13 mouse cellular contexts compared by ENCODE assay signal in the genomic region with DNA sequence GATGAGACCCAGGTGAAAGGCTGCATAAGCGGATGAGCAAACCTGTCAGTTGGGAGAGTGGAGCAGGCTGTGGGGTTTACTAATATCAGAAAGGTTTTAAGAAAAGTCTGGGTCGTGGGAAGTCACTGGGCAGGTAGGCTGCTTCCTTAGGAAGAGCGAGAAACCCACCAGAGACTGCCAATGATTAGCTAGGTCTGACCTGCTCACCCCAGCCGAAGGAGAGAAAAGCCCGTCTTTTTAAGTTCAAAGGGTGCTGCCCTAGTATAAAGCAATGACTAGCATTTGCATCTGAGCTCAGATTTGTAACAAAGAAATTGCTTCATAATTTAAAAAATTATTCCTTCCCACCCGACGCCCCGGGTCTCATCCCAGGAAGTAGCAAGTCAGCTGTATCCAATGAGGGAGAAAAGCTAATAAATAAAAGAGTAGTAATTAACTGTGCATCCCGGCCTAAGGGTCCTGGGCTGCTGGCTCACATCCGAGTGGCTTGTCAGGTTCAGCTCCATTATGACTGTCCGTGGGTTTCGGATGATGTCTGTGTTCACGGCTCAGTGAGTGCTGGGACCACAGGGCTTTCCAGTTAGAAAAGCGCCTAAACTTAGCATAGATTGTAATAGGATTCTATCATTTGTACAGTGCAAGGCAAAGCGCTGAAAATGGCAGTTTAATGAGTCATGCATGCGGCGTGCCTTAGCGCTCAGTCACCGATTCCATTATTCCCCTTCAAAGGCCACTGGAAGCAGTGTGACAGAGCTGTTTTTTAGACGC. TPM values are rescaled to one million over a fixed set of nuclear protein-coding genes. Genes with fewer than 3 reads are reported as not detected.
DNase-seq lines count a peak whose midpoint lies in the region; ATAC-seq lines count a peak whose summit lies in the region.
"Had no signal": no experiment of that assay in that cellular context is flagged by ENCODE, and none has a peak within 500 bp of the region (broad histone marks: within the 10 kb centered on the region; RNA-seq: fewer than 3 reads in every experiment).

No protein-coding gene starts in this region.

- no peak overlapping the region for H3K27ac ChIP-seq in kidney, embryonic 14.5 days (ENCODE audit: low read depth, low read length)
- H3K27ac ChIP-seq in hindbrain, embryonic 13.5 days, result no peak overlapping the region; the same call in 1 of the 2 replicates
- no peak overlapping the region for H3K27ac ChIP-seq in neural tube, embryonic 13.5 days (replicated peaks)
- H3K27ac ChIP-seq: limb, embryonic 10.5 days had no signal

- no peaks in the 10 kb centered on the region for H3K36me3 ChIP-seq in kidney, embryonic 14.5 days (ENCODE audit: control insufficient read depth, insufficient read depth, low read length)
- H3K36me3 ChIP-seq in hindbrain, embryonic 13.5 days, result no peaks in the 10 kb centered on the region
- no peaks in the 10 kb centered on the region for H3K36me3 ChIP-seq in neural tube, embryonic 13.5 days
- H3K36me3 ChIP-seq: limb, embryonic 10.5 days had no signal

- no peak overlapping the region; the same call in 1 of the 2 replicates for H3K4me3 ChIP-seq in kidney, embryonic 14.5 days (ENCODE audit: low read length)
- H3K4me3 ChIP-seq in hindbrain, embryonic 13.5 days, result peak overlapping the region; percentile 9; the same call in 1 of the 2 replicates
- H3K4me3 ChIP-seq in neural tube, embryonic 13.5 days, result no peak overlapping the region
- H3K4me3 ChIP-seq: limb, embryonic 10.5 days; megakaryocyte, embryonic 14.5 days had no signal

- H3K4me2 ChIP-seq in kidney, embryonic 14.5 days (replicated peaks; ENCODE audit: low read depth, low read length), result peak overlapping the region; percentile 19; the same call in 1 of the 2 replicates
- H3K4me2 ChIP-seq in hindbrain, embryonic 13.5 days, result peak overlapping the region; percentile 46
- peak overlapping the region; percentile 37 for H3K4me2 ChIP-seq in neural tube, embryonic 13.5 days

- H3K9ac ChIP-seq in kidney, embryonic 14.5 days (ENCODE audit: low read depth, low read length), result no peak overlapping the region
- peak overlapping the region; percentile 29; the same call in 1 of the 2 replicates for H3K9ac ChIP-seq in hindbrain, embryonic 13.5 days
- no peak overlapping the region for H3K9ac ChIP-seq in neural tube, embryonic 13.5 days

- H3K27me3 ChIP-seq in kidney, embryonic 14.5 days (ENCODE audit: control insufficient read depth, insufficient read depth, low read length), result no peaks in the 10 kb centered on the region
- no peaks in the 10 kb centered on the region for H3K27me3 ChIP-seq in hindbrain, embryonic 13.5 days
- no peaks in the 10 kb centered on the region for H3K27me3 ChIP-seq in neural tube, embryonic 13.5 days
- H3K27me3 ChIP-seq: megakaryocyte, embryonic 14.5 days had no signal

- peak; percentile 73; the same call in 1 of the 2 replicates for ATAC-seq in kidney, embryonic 14.5 days (ENCODE audit: low FRiP score, low TSS enrichment)
- peak; percentile 78 for ATAC-seq in hindbrain, embryonic 13.5 days (ENCODE audit: low FRiP score)
- peak; percentile 69 for ATAC-seq in neural tube, embryonic 13.5 days (ENCODE audit: low read depth)

- peaks cover 2% of the 10 kb centered on the region; the same call in 1 of the 2 replicates for H3K9me3 ChIP-seq in kidney, embryonic 14.5 days (ENCODE audit: control insufficient read depth, low read length)
- peaks cover 3% of the 10 kb centered on the region; the same call in 1 of the 2 replicates for H3K9me3 ChIP-seq in hindbrain, embryonic 13.5 days
- H3K9me3 ChIP-seq in neural tube, embryonic 13.5 days, result 0 out of 2 replicates have a peak, but pooled peaks cover 3% of the 10 kb centered on the region
- H3K9me3 ChIP-seq: limb, embryonic 10.5 days had no signal

- peaks cover 9% of the 10 kb centered on the region; the same call in 1 of the 2 replicates for H3K4me1 ChIP-seq in kidney, embryonic 14.5 days (ENCODE audit: control insufficient read depth, insufficient read depth, low read length)
- H3K4me1 ChIP-seq in hindbrain, embryonic 13.5 days (replicated peaks), result peaks cover 6% of the 10 kb centered on the region; the same call in 1 of the 2 replicates
- peaks cover 17% of the 10 kb centered on the region; the same call in 1 of the 2 replicates for H3K4me1 ChIP-seq in neural tube, embryonic 13.5 days (replicated peaks)
- H3K4me1 ChIP-seq: limb, embryonic 10.5 days; megakaryocyte, embryonic 14.5 days had no signal

- no peak for DNase-seq in kidney, postnatal 25 days
- DNase-seq in brain, adult 2 months (ENCODE audit: low read depth, low spot score), result peak; percentile 51
- DNase-seq in frontal cortex, postnatal 10 days (ENCODE audit: low spot score in 2 of 2), result no peak
- DNase-seq in left cerebral cortex, adult 9 months (ENCODE audit: low spot score in 2 of 2), result no peak
- DNase-seq: heart, postnatal 14 days had no signal

- WGBS in kidney, embryonic 14.5 days, result 37% methylated on average over 20 of the region's 20 CpGs
- 42% methylated on average over 20 of the region's 20 CpGs for WGBS in hindbrain, embryonic 13.5 days
- 45% methylated on average over 20 of the region's 20 CpGs for WGBS in neural tube, embryonic 13.5 days

RNA-seq across cellular contexts. Expression of a gene that starts 43.7 kb away (rescaled TPM):
- polyA plus RNA-seq in kidney, embryonic 14.5 days (2014; fragmentation: Nextera tagmentation; extraction: Ambion mirVana), result not detected in 2 replicates
- not detected in 2 replicates for polyA plus RNA-seq in hindbrain, embryonic 13.5 days (2015; fragmentation: Nextera tagmentation; extraction: Ambion mirVana)
- polyA plus RNA-seq in neural tube, embryonic 13.5 days (2015; fragmentation: Nextera tagmentation; extraction: Ambion mirVana), result 0.32 TPM in 1 of 2 replicates, not detected in the other
- polyA plus RNA-seq: large intestine, adult 2 months; liver, embryonic 16.5 days; thymus, postnatal 0 days had no signal
